Mouse (Mus musculus): ENCODE measurements around the gene Gm9958.

- TF ChIP-seq GATA1 (IDR thresholded peaks at IDR 0.05; ENCODE audit: low read length) (no peak), TAL1 (IDR thresholded peaks at IDR 0.05; ENCODE audit: low read length) (no peak)
Measured at GRCm38 (mm10) chr5:90373708-90374107, 6.7 kb downstream of the Gm9958 start.
